Mouse (Mus musculus) heart, postnatal 0 days (tissue): ENCODE data around the gene Tmem50a.
"Not testable (repeated sequence)": the region's sequence is repeated elsewhere in the genome, so short reads cannot be mapped to it uniquely, and the experiment has no call there.

Experiments used
- CTCF ChIP-seq: IDR thresholded peaks from 2 replicates; pipeline ENCODE4 v1.5.1; 2016; ENCODE audit warnings: antibody characterized with exemption, control low read depth, low read depth
- EP300 ChIP-seq: IDR thresholded peaks from 2 replicates; pipeline ENCODE4 v1.6.1; 2016; ENCODE audit warnings: antibody characterized with exemption, low read depth

- not testable (repeated sequence) for TF ChIP-seq EP300, CTCF
Measured at GRCm38 (mm10) chr4:134911406-134911805, 3.4 kb downstream of the Tmem50a start.
